Mouse (Mus musculus): Measurements from ENCODE around the gene Cabp1. TPM values are rescaled to one million over a fixed set of nuclear protein-coding genes. Genes with fewer than 3 reads are reported as not detected.

The Cabp1 gene
- total and polyA plus RNA-seq, 3 experiments, result 0.35 to 1.7 TPM; not detected in 1

GRCm38 (mm10) chr5:115156933-115157589, 37.1 kb downstream of the Cabp1 start:
- peak; percentile 64 for DNase-seq (ENCODE audit: low read depth, low spot score)
- H3K27ac ChIP-seq (ENCODE audit: control insufficient read depth, low read depth, low read length), result peak overlapping the region; percentile 73
- H3K4me1 ChIP-seq (ENCODE audit: control insufficient read depth in 1 of 2, insufficient read depth in 2 of 2, low read length in 2 of 2), result peaks cover 7 to 37% of the 10 kb centered on the region in 2 experiments

DNA sequence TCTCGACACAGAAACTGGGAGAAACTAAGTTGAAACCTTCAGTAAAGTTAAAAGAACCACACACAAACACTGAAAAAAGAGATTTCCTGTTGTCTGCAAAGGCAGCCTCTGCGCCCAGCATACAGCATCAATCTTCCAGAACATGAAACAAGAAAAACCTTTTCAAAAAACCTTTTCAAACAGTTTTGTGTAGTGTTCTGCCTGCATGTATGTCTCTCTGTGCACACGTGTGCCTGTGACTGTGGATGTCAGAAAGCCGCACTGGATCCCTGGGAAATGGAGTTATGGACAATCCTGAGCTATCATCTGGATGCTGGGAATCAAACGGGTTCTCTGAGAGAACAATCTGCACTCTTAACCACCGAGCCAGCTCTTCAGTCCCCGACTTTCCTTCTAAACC, 37.8 kb downstream of the Cabp1 start:
- H3K4me3 ChIP-seq (ENCODE audit: control insufficient read depth in 1 of 2, insufficient read depth in 1 of 2, low read depth in 2 of 2, low read length in 2 of 2), result peak overlapping the region; percentile 79 to 87
- H3K9me3 ChIP-seq (replicated peaks; ENCODE audit: insufficient read depth, low read length), result no peaks in the 10 kb centered on the region
- no peaks in the 10 kb centered on the region for H3K27me3 ChIP-seq (ENCODE audit: control insufficient read depth in 1 of 2, insufficient read depth in 2 of 2, low read length in 2 of 2)
- peaks cover 7 to 32% of the 10 kb centered on the region in 2 experiments for H3K4me1 ChIP-seq (ENCODE audit: control insufficient read depth in 1 of 2, insufficient read depth in 2 of 2, low read length in 2 of 2)
- no peak for DNase-seq (ENCODE audit: low read depth, low spot score)
- H3K27ac ChIP-seq (ENCODE audit: control insufficient read depth, low read depth, low read length), result peak overlapping the region; percentile 73
- TF ChIP-seq CHD1 (IDR thresholded peaks at IDR 0.05; ENCODE audit: low read depth, low read length) (peak; percentile 39; the same call in 1 of the 2 replicates), USF2 (IDR thresholded peaks at IDR 0.05; ENCODE audit: borderline replicate concordance in 1 of 2, insufficient read depth in 1 of 2, low read depth in 1 of 2, low read length in 2 of 2) (no peak)
- peaks cover 67% of the 10 kb centered on the region for H3K79me2 ChIP-seq (ENCODE audit: control insufficient read depth, insufficient read depth, low read length, poor library complexity)
- H3K9ac ChIP-seq (ENCODE audit: control insufficient read depth, low read depth, low read length, poor library complexity, severe bottlenecking), result peak overlapping the region; percentile 92
- H3K36me3 ChIP-seq (ENCODE audit: control insufficient read depth in 1 of 2, insufficient read depth in 2 of 2, low read length in 2 of 2), result peaks cover 2 to 35% of the 10 kb centered on the region in 2 experiments

More at GRCm38 (mm10) chr5:115156933-115157589, 37.1 kb downstream of the Cabp1 start:
- TF ChIP-seq ZNF384 (IDR thresholded peaks at IDR 0.05; ENCODE audit: low read depth, low read length), result peak; percentile 89
- TF ChIP-seq MYC (IDR thresholded peaks at IDR 0.05; ENCODE audit: low read depth, low read length), result 0 out of 2 replicates have a peak, but pooled peaks have one; percentile 5
- TF ChIP-seq ZMIZ1 (IDR thresholded peaks at IDR 0.05; ENCODE audit: low read depth, low read length), result no peak
- no peak for TF ChIP-seq CTCF (IDR thresholded peaks at IDR 0.05 in 2 of 3, conservative IDR thresholded peaks at IDR 0.05 in 1 of 3; ENCODE audit: control insufficient read depth in 1 of 3, insufficient read depth in 1 of 3, low read depth in 2 of 3, low read length in 3 of 3, poor library complexity in 1 of 3, severe bottlenecking in 1 of 3)
- peak overlapping the region; percentile 92 for H3K9ac ChIP-seq (ENCODE audit: control insufficient read depth, low read depth, low read length, poor library complexity, severe bottlenecking)
- H3K4me3 ChIP-seq (ENCODE audit: control insufficient read depth in 1 of 2, insufficient read depth in 1 of 2, low read depth in 2 of 2, low read length in 2 of 2), result peak overlapping the region; percentile 79 to 87
- H3K9me3 ChIP-seq (replicated peaks; ENCODE audit: insufficient read depth, low read length), result no peaks in the 10 kb centered on the region
- no peaks in the 10 kb centered on the region for H3K27me3 ChIP-seq (ENCODE audit: control insufficient read depth in 1 of 2, insufficient read depth in 2 of 2, low read length in 2 of 2)
- H3K36me3 ChIP-seq (ENCODE audit: control insufficient read depth in 1 of 2, insufficient read depth in 2 of 2, low read length in 2 of 2), result peaks cover 2 to 40% of the 10 kb centered on the region in 2 experiments; a peak in 3 of 4 replicates
- H3K79me2 ChIP-seq (ENCODE audit: control insufficient read depth, insufficient read depth, low read length, poor library complexity), result peaks cover 64% of the 10 kb centered on the region

DNA sequence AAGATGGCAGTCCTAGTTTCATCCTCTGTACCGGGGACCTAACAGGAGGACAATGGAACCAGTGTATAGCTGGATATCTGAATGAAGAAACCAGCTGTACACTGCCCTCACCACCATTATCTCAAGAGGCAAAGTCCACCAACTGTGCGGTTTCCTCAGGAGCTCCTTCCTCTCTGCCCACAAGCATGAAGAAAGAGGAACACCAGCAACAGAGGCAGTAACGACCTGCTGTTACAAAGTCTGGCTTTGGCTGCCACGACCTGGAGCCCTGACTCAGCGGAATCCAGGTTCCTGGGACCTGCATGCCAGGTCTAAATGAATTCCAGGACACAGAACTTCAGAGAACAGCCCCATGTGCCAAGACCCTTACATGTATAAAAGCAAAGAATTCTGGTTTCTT, 38.4 kb downstream of the Cabp1 start:
- H3K4me1 ChIP-seq (ENCODE audit: control insufficient read depth in 1 of 2, insufficient read depth in 2 of 2, low read length in 2 of 2), result peaks cover 7 to 29% of the 10 kb centered on the region in 2 experiments
- peak overlapping the region; percentile 73 for H3K27ac ChIP-seq (ENCODE audit: control insufficient read depth, low read depth, low read length)
- no peaks in the 10 kb centered on the region for H3K9me3 ChIP-seq (replicated peaks; ENCODE audit: insufficient read depth, low read length)
- H3K36me3 ChIP-seq (ENCODE audit: control insufficient read depth in 1 of 2, insufficient read depth in 2 of 2, low read length in 2 of 2), result peaks cover 3 to 33% of the 10 kb centered on the region in 2 experiments
- H3K9ac ChIP-seq (ENCODE audit: control insufficient read depth, low read depth, low read length, poor library complexity, severe bottlenecking), result peak overlapping the region; percentile 92
- H3K79me2 ChIP-seq (ENCODE audit: control insufficient read depth, insufficient read depth, low read length, poor library complexity), result peaks cover 67% of the 10 kb centered on the region
- peak overlapping the region; percentile 79 to 87 for H3K4me3 ChIP-seq (ENCODE audit: control insufficient read depth in 1 of 2, insufficient read depth in 1 of 2, low read depth in 2 of 2, low read length in 2 of 2)
- peak; percentile 94 for DNase-seq (ENCODE audit: low read depth, low spot score)
- H3K27me3 ChIP-seq (ENCODE audit: control insufficient read depth in 1 of 2, insufficient read depth in 2 of 2, low read length in 2 of 2), result no peaks in the 10 kb centered on the region
- no peak for TF ChIP-seq CHD2 (IDR thresholded peaks at IDR 0.05; ENCODE audit: low read length)
- TF ChIP-seq RCOR1 (IDR thresholded peaks at IDR 0.05; ENCODE audit: low read depth, low read length), result 0 out of 2 replicates have a peak, but pooled peaks have one; percentile 39
- TF ChIP-seq MYB (IDR thresholded peaks at IDR 0.05; ENCODE audit: low read depth, low read length), result peak; percentile 53
- TF ChIP-seq ELF1 (IDR thresholded peaks at IDR 0.05; ENCODE audit: low read depth, low read length), result no peak
- no peak for TF ChIP-seq USF1 (IDR thresholded peaks at IDR 0.05; ENCODE audit: low read depth, low read length)
- TF ChIP-seq E2F4 (IDR thresholded peaks at IDR 0.05; ENCODE audit: borderline replicate concordance, low read depth, low read length), result no peak
- 0 out of 2 replicates have a peak, but pooled peaks have one; percentile 59 for TF ChIP-seq MYC (IDR thresholded peaks at IDR 0.05; ENCODE audit: low read depth, low read length)
- TF ChIP-seq MXI1 (IDR thresholded peaks at IDR 0.05; ENCODE audit: low read depth, low read length), result peak; percentile 64; the same call in 1 of the 2 replicates
- no peak for TF ChIP-seq CTCF (IDR thresholded peaks at IDR 0.05 in 2 of 3, conservative IDR thresholded peaks at IDR 0.05 in 1 of 3; ENCODE audit: control insufficient read depth in 1 of 3, insufficient read depth in 1 of 3, low read depth in 2 of 3, low read length in 3 of 3, poor library complexity in 1 of 3, severe bottlenecking in 1 of 3)
- no peak for TF ChIP-seq UBTF (IDR thresholded peaks at IDR 0.05; ENCODE audit: borderline replicate concordance, insufficient read depth, low read depth, low read length)
- TF ChIP-seq TAL1 (IDR thresholded peaks at IDR 0.05; ENCODE audit: low read length), result peak; percentile 81
- peak; percentile 84 for TF ChIP-seq SIN3A (IDR thresholded peaks at IDR 0.05; ENCODE audit: low read length)
- peak; percentile 93 for TF ChIP-seq MAFK (IDR thresholded peaks at IDR 0.05; ENCODE audit: borderline replicate concordance, low read depth, low read length)
- TF ChIP-seq RAD21 (IDR thresholded peaks at IDR 0.05; ENCODE audit: low read depth, low read length), result no peak
- TF ChIP-seq ZC3H11A (IDR thresholded peaks at IDR 0.05; ENCODE audit: low read depth, low read length), result no peak
- no peak for TF ChIP-seq NRF1 (IDR thresholded peaks at IDR 0.05; ENCODE audit: insufficient read depth, low read depth, low read length, poor library complexity, severe bottlenecking)
- TF ChIP-seq GATA1 (IDR thresholded peaks at IDR 0.05; ENCODE audit: low read depth, low read length), result peak; percentile 73
- peak; percentile 85 to 88 for TF ChIP-seq EP300 (IDR thresholded peaks at IDR 0.05; ENCODE audit: low read depth in 1 of 2, low read length in 2 of 2)
- TF ChIP-seq GABPA (IDR thresholded peaks at IDR 0.05; ENCODE audit: low read depth, low read length), result peak; percentile 65

Measured in MEL (cell line).